Mouse (Mus musculus): ENCODE results near the gene Tpcn1.
A peak's percentile ranks its signal among the peaks of the same experiment; 100 is the strongest.
"Not testable (repeated sequence)": the region's sequence is repeated elsewhere in the genome, so short reads cannot be mapped to it uniquely, and the experiment has no call there.

Gene Tpcn1

GRCm38 (mm10) chr5:120510982-120511642 lies 77.4 kb downstream of the Tpcn1 start, which contains the start of gene Slc8b1:
Gene Slc8b1 (plus strand): TSS chr5:120511168.
- peak; percentile 86 for DNase-seq (ENCODE audit: low read depth)

GRCm38 (mm10) chr5:120507311-120507710 lies 81.2 kb downstream of the Tpcn1 start:
- no peak for DNase-seq (ENCODE audit: low read depth)

- DNase-seq (ENCODE audit: low read depth), result no peak
Measured at GRCm38 (mm10) chr5:120506490-120506889, 82.0 kb downstream of the Tpcn1 start.

GRCm38 (mm10) chr5:120505781-120506180 lies 82.7 kb downstream of the Tpcn1 start:
- no peak for DNase-seq (ENCODE audit: low read depth)

GRCm38 (mm10) chr5:120505368-120505767 lies 83.1 kb downstream of the Tpcn1 start:
- DNase-seq (ENCODE audit: low read depth), result no peak

- peak; percentile 73 for DNase-seq (ENCODE audit: low read depth)
Measured at GRCm38 (mm10) chr5:120503144-120503795, 85.2 kb downstream of the Tpcn1 start, which contains the start of gene Plbd2. Gene Plbd2 (minus strand): TSS chr5:120503625.

GRCm38 (mm10) chr5:120502675-120503143 lies 85.8 kb downstream of the Tpcn1 start:
- no peak for DNase-seq (ENCODE audit: low read depth)

- no peak for DNase-seq (ENCODE audit: low read depth)
Measured at GRCm38 (mm10) chr5:120502147-120502621, 86.3 kb downstream of the Tpcn1 start.

GRCm38 (mm10) chr5:120500609-120501008 lies 87.9 kb downstream of the Tpcn1 start:
- DNase-seq (ENCODE audit: low read depth), result not testable (repeated sequence)

GRCm38 (mm10) chr5:120499202-120499601 lies 89.3 kb downstream of the Tpcn1 start:
- no peak for DNase-seq (ENCODE audit: low read depth)

- no peak for DNase-seq (ENCODE audit: low read depth)
Measured at GRCm38 (mm10) chr5:120497071-120497470, 91.4 kb downstream of the Tpcn1 start.

- DNase-seq (ENCODE audit: low read depth), result no peak
Measured at GRCm38 (mm10) chr5:120495703-120496226, 92.7 kb downstream of the Tpcn1 start.

- no peak for DNase-seq (ENCODE audit: low read depth)
Measured at GRCm38 (mm10) chr5:120495064-120495702, 93.3 kb downstream of the Tpcn1 start.

GRCm38 (mm10) chr5:120493873-120494395 lies 94.5 kb downstream of the Tpcn1 start:
- DNase-seq (ENCODE audit: low read depth), result no peak

GRCm38 (mm10) chr5:120493440-120493839 lies 95.0 kb downstream of the Tpcn1 start:
- no peak for DNase-seq (ENCODE audit: low read depth)

GRCm38 (mm10) chr5:120492437-120492836 lies 96.0 kb downstream of the Tpcn1 start:
- no peak for DNase-seq (ENCODE audit: low read depth)

GRCm38 (mm10) chr5:120490679-120491192 lies 97.7 kb downstream of the Tpcn1 start:
- DNase-seq (ENCODE audit: low read depth), result no peak

GRCm38 (mm10) chr5:120487844-120488243 lies 100.6 kb downstream of the Tpcn1 start:
- no peak for DNase-seq (ENCODE audit: low read depth)

All from c-Kit-positive CD71-negative TER-119-negative erythroid progenitor cells, embryonic 14.5 days (primary cell).